Mouse (Mus musculus): ENCODE measurements at regions not wholly inside any gene's neighbourhood (a gene's known extent, or its start where the extent isn't known, plus 50 kb on each side); places are given as distances from the start of the nearest gene placed in this dataset.
A peak's percentile ranks its signal among the peaks of the same experiment; 100 is the strongest.

- no peak for DNase-seq (ENCODE audit: low read depth)
Measured at GRCm38 (mm10) chr8:79515282-79515783, 116.0 kb upstream of the Smad1 start.

GRCm38 (mm10) chr8:79514655-79515278, 115.4 kb upstream of the Smad1 start:
- no peak for DNase-seq (ENCODE audit: low read depth)

GRCm38 (mm10) chr8:79508597-79508996, 109.3 kb upstream of the Smad1 start:
- no peak for DNase-seq (ENCODE audit: low read depth)

- no peak for DNase-seq (ENCODE audit: low read depth)
Measured at GRCm38 (mm10) chr8:79505381-79505780, 106.1 kb upstream of the Smad1 start.

GRCm38 (mm10) chr8:79503906-79504305, 104.6 kb upstream of the Smad1 start:
- no peak for DNase-seq (ENCODE audit: low read depth)

GRCm38 (mm10) chr8:79502062-79502461, 102.7 kb upstream of the Smad1 start:
- DNase-seq (ENCODE audit: low read depth), result no peak

- DNase-seq (ENCODE audit: low read depth), result no peak
Measured at GRCm38 (mm10) chr8:79501238-79501637, 101.9 kb upstream of the Smad1 start.

- DNase-seq (ENCODE audit: low read depth), result no peak
Measured at GRCm38 (mm10) chr8:79499258-79499657, 99.9 kb upstream of the Smad1 start.

GRCm38 (mm10) chr8:79498611-79499010, 99.3 kb upstream of the Smad1 start:
- peak; percentile 21 for DNase-seq (ENCODE audit: low read depth)

- peak; percentile 21 for DNase-seq (ENCODE audit: low read depth)
Measured at GRCm38 (mm10) chr8:79491156-79491698, 91.9 kb upstream of the Smad1 start.

- no peak for DNase-seq (ENCODE audit: low read depth)
Measured at GRCm38 (mm10) chr8:79490739-79491138, 91.4 kb upstream of the Smad1 start.

- peak; percentile 59 for DNase-seq (ENCODE audit: low read depth)
Measured at GRCm38 (mm10) chr8:79488861-79489260, 89.5 kb upstream of the Smad1 start.

GRCm38 (mm10) chr8:79487597-79487996, 88.3 kb upstream of the Smad1 start:
- no peak for DNase-seq (ENCODE audit: low read depth)

GRCm38 (mm10) chr8:79479326-79479725, 80.0 kb upstream of the Smad1 start:
- no peak for DNase-seq (ENCODE audit: low read depth)

- DNase-seq (ENCODE audit: low read depth), result no peak
Measured at GRCm38 (mm10) chr8:79476012-79476411, 76.7 kb upstream of the Smad1 start.

- DNase-seq (ENCODE audit: low read depth), result no peak
Measured at GRCm38 (mm10) chr8:79474679-79475078, 75.4 kb upstream of the Smad1 start.

- peak; percentile 35 for DNase-seq (ENCODE audit: low read depth)
Measured at GRCm38 (mm10) chr8:79452101-79452500, 52.8 kb upstream of the Smad1 start.

GRCm38 (mm10) chr8:79449453-79449852, 50.1 kb upstream of the Smad1 start:
- peak; percentile 9 for DNase-seq (ENCODE audit: low read depth)
